Mouse (Mus musculus) intestine, postnatal 0 days (tissue): ENCODE measurements around the gene Mettl17. TPM values are rescaled to one million over a fixed set of nuclear protein-coding genes. Genes with fewer than 3 reads are reported as not detected.

Experiments
- ATAC-seq: fragments of 200-750 bp; cut with Nextera tagmentation; 2 replicates; pipeline ENCODE4 v1.8.0; 2017; ENCODE audit warnings: mild to moderate bottlenecking, moderate TSS enrichment, moderate library complexity
- H3K27ac ChIP-seq: fragments of 300-500 bp; sonication (generic); 2 replicates; pipeline ENCODE4 v1.5.1; 2014; ENCODE audit warnings: mild to moderate bottlenecking, low read depth, low read length, moderate library complexity
- H3K27me3 ChIP-seq: fragments of 300-500 bp; sonication (generic); replicated peaks from 2 replicates; pipeline ENCODE4 v1.6.1; 2014; ENCODE audit warnings: low read length, mixed read lengths; ENCODE audit not compliant: control insufficient read depth, insufficient read depth
- H3K36me3 ChIP-seq: fragments of 300-500 bp; sonication (generic); 2 replicates; pipeline ENCODE4 v1.6.1; 2014; ENCODE audit warnings: mild to moderate bottlenecking, moderate library complexity; ENCODE audit not compliant: control insufficient read depth, insufficient read depth
- H3K4me1 ChIP-seq: fragments of 300-500 bp; sonication (generic); replicated peaks from 2 replicates; pipeline ENCODE4 v1.6.1; 2014; ENCODE audit warnings: antibody characterized with exemption, low read length, mixed read lengths; ENCODE audit not compliant: control insufficient read depth, insufficient read depth
- H3K4me2 ChIP-seq: fragments of 300-500 bp; sonication (generic); replicated peaks from 2 replicates; pipeline ENCODE4 v1.6.1; 2014; ENCODE audit warnings: low read depth, mild to moderate bottlenecking, moderate library complexity
- H3K4me3 ChIP-seq: fragments of 300-500 bp; sonication (generic); 2 replicates; pipeline ENCODE4 v1.5.1; 2014; ENCODE audit warnings: low read depth, low read length
- H3K9ac ChIP-seq: fragments of 300-500 bp; sonication (generic); 2 replicates; pipeline ENCODE4 v1.6.1; 2014; ENCODE audit warnings: mild to moderate bottlenecking, low read depth, low read length
- H3K9me3 ChIP-seq: fragments of 300-500 bp; sonication (generic); 2 replicates; pipeline ENCODE4 v1.6.1; 2016; ENCODE audit warnings: mixed run types; ENCODE audit not compliant: control insufficient read depth
- CTCF ChIP-seq: sonication (generic); IDR thresholded peaks from 2 replicates; pipeline ENCODE4 v1.5.1; 2016; ENCODE audit warnings: low read depth, mild to moderate bottlenecking, control low read depth, antibody characterized with exemption, moderate library complexity
- WGBS: fragments of 180-500 bp; shearing (Covaris S2); extraction: QIAGEN DNeasy Blood & Tissue Kit; methylation state at CpG from one replicate; pipeline ENCODE4 v1.1.7; 2014; 5-methylcytosine and 5-hydroxymethylcytosine counted together
- polyA plus RNA-seq: library from polyadenylated mRNA; unstranded; fragments of >200 nt; fragmentation: Nextera tagmentation; extraction: Ambion mirVana; gene quantifications from 2 replicates; pipeline ENCODE4 v1.2.1, GENCODE M21; 2015

The Mettl17 gene
- polyA plus RNA-seq, 1 experiment from 2014 or later, result 19.7 TPM

GRCm38 (mm10) chr14:51913960-51914762, 29.5 kb downstream of the Mettl17 start, which contains the start of gene Ndrg2:
Gene Ndrg2, minus strand, starts transcription at chr14:51914158.
- H3K27me3 ChIP-seq, result no peaks in the 10 kb centered on the region
- peak within 1 kb of the TSS; percentile 57 for H3K4me3 ChIP-seq
- peak within 1 kb of the TSS; percentile 74 for H3K27ac ChIP-seq
- peak within 1 kb of the TSS; percentile 59 for H3K9ac ChIP-seq
- H3K4me1 ChIP-seq, result no peaks in the 10 kb centered on the region; the same call in 1 of the 2 replicates
- WGBS, result 8% methylated on average over 21 of the region's 23 CpGs
- H3K36me3 ChIP-seq, result 0 out of 2 replicates have a peak, but pooled peaks cover 11% of the 10 kb centered on the region
- ATAC-seq, result peak; percentile 53
- H3K4me2 ChIP-seq, result peak within 1 kb of the TSS; percentile 98
- H3K9me3 ChIP-seq, result no peaks in the 10 kb centered on the region
- TF ChIP-seq CTCF, result no peak

- no peak for ATAC-seq
- Histone ChIP-seq H3K36me3 (0 out of 2 replicates have a peak, but pooled peaks cover 5% of the 10 kb centered on the region), H3K4me3 (no peak overlapping the region), H3K4me1 (no peaks in the 10 kb centered on the region; the same call in 1 of the 2 replicates), H3K9me3 (no peaks in the 10 kb centered on the region), H3K27me3 (no peaks in the 10 kb centered on the region), H3K27ac (no peak overlapping the region), H3K4me2 (no peak overlapping the region), H3K9ac (no peak overlapping the region)
- 31% methylated on average over 3 of the region's 3 CpGs for WGBS
- no peak for TF ChIP-seq CTCF
These were observed 30.4 kb downstream of the Mettl17 start for GRCm38 (mm10) chr14:51915030-51915429.

GRCm38 (mm10) chr14:51916539-51916938, 31.9 kb downstream of the Mettl17 start:
- H3K36me3 ChIP-seq, result no peaks in the 10 kb centered on the region
- no peak overlapping the region for H3K4me2 ChIP-seq
- H3K27me3 ChIP-seq, result no peaks in the 10 kb centered on the region
- H3K9me3 ChIP-seq, result no peaks in the 10 kb centered on the region
- no peak for ATAC-seq
- no peaks in the 10 kb centered on the region; the same call in 1 of the 2 replicates for H3K4me1 ChIP-seq
- H3K27ac ChIP-seq, result no peak overlapping the region
- no peak overlapping the region for H3K4me3 ChIP-seq
- TF ChIP-seq CTCF, result no peak
- H3K9ac ChIP-seq, result no peak overlapping the region
- WGBS, result 92% methylated on average over 4 of the region's 4 CpGs

- no peaks in the 10 kb centered on the region for H3K9me3 ChIP-seq
- no peak for TF ChIP-seq CTCF
- ATAC-seq, result no peak
These were observed 33.5 kb downstream of the Mettl17 start, which contains the start of gene Tppp2 for GRCm38 (mm10) chr14:51918125-51918524. Gene Tppp2, plus strand, starts transcription at chr14:51918425.

GRCm38 (mm10) chr14:51918966-51919365, 34.3 kb downstream of the Mettl17 start:
- H3K4me3 ChIP-seq, result no peak overlapping the region
- no peaks in the 10 kb centered on the region for H3K27me3 ChIP-seq
- H3K9ac ChIP-seq, result no peak overlapping the region
- H3K27ac ChIP-seq, result no peak overlapping the region
- WGBS, result 88% methylated on average over 4 of the region's 4 CpGs
- no peaks in the 10 kb centered on the region for H3K4me1 ChIP-seq
- no peak overlapping the region for H3K4me2 ChIP-seq
- TF ChIP-seq CTCF, result no peak
- ATAC-seq, result no peak
- H3K9me3 ChIP-seq, result no peaks in the 10 kb centered on the region
- H3K36me3 ChIP-seq, result no peaks in the 10 kb centered on the region

More at GRCm38 (mm10) chr14:51918125-51918524, 33.5 kb downstream of the Mettl17 start, which contains the start of gene Tppp2:
- H3K27me3 ChIP-seq, result no peaks in the 10 kb centered on the region
- H3K27ac ChIP-seq, result no peak within 1 kb of the TSS
- H3K4me2 ChIP-seq, result no peak within 1 kb of the TSS
- H3K9ac ChIP-seq, result no peak within 1 kb of the TSS
- H3K36me3 ChIP-seq, result no peaks in the 10 kb centered on the region
- no peak within 1 kb of the TSS for H3K4me3 ChIP-seq
- no peaks in the 10 kb centered on the region; the same call in 1 of the 2 replicates for H3K4me1 ChIP-seq
- 83% methylated on average over 4 of the region's 4 CpGs for WGBS

- no peak for TF ChIP-seq CTCF
- Histone ChIP-seq H3K36me3 (no peaks in the 10 kb centered on the region), H3K27me3 (no peaks in the 10 kb centered on the region), H3K9me3 (no peaks in the 10 kb centered on the region), H3K4me1 (no peaks in the 10 kb centered on the region), H3K9ac (no peak overlapping the region), H3K27ac (no peak overlapping the region), H3K4me3 (no peak overlapping the region), H3K4me2 (no peak overlapping the region)
- 57% methylated on average over 16 of the region's 16 CpGs for WGBS
- no peak for ATAC-seq
These were observed 37.3 kb downstream of the Mettl17 start for GRCm38 (mm10) chr14:51921759-51922570.
